Mouse (Mus musculus): ENCODE measurements around the gene Serpinb3d. TPM values are rescaled to one million over a fixed set of nuclear protein-coding genes. Genes with fewer than 3 reads are reported as not detected.
A peak's percentile ranks its signal among the peaks of the same experiment; 100 is the strongest.
"Not testable (repeated sequence)": the region's sequence is repeated elsewhere in the genome, so short reads cannot be mapped to it uniquely, and the experiment has no call there.

Gene Serpinb3d
- total RNA-seq (2014; fragmentation: Nextera tagmentation) = not detected in 2 replicates
- not detected in 2 replicates for total RNA-seq (2017)

- no peak for ATAC-seq (replicated peaks; ENCODE audit: poor library complexity, severe bottlenecking)
Observed at GRCm38 (mm10) chr1:107083406-107083805, at the start of gene Serpinb3d. Gene Serpinb3d (minus strand): TSS chr1:107083506.

DNA sequence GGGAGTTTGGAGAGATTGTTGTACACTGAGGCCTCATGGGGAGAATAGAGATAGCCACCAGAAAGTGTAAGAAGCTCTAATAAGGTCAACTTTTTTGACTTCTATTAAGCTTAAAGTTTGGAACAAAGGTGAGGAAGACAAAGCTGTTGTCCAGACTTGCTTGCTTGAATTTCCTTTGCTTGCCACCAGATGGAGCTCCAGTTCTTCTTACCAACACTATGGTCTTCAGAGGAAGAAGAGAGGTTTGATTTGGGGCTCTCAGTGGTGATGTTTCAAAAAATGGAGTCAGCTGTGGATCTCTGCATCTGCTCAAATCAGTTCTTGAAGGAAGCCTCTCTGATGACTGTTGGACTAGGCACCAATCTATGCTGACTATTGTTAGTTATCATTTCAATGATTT, 44.1 kb upstream of the Serpinb3d start:
- ATAC-seq (replicated peaks; ENCODE audit: poor library complexity, severe bottlenecking) = peak; percentile 90

- ATAC-seq (replicated peaks; ENCODE audit: poor library complexity, severe bottlenecking) = no peak
Observed at GRCm38 (mm10) chr1:107098417-107098816, 15.1 kb upstream of the Serpinb3d start.

DNA sequence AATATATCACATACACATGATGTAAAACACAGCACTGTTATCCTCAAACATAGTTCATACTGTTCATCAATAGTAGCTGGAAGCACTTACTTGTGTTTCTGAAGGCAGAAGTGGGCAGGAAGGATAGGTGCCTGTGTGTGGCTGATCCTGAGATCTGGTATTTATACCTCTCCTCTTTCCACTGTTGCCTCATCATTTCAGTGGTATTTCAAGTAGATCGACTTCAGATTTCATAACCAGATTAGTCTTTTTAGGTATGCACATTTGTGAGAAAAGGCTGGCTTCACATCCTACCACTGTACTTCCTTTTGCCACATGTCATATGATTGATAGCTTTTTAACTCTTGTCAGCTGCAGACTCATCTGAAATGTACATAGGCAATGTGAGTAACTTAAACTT, 31.1 kb downstream of the Serpinb3d start, which contains the start of gene Serpinb3a:
TSS of gene Serpinb3a (minus strand) at position 101 of the 400 bp plus-strand sequence.
- ATAC-seq (replicated peaks; ENCODE audit: poor library complexity, severe bottlenecking) = no peak

GRCm38 (mm10) chr1:107034236-107034635, 49.1 kb downstream of the Serpinb3d start:
- ATAC-seq (replicated peaks; ENCODE audit: poor library complexity, severe bottlenecking) = not testable (repeated sequence)

Other genes with a start within 250 kb of the Serpinb3d start
- not detected in 2 replicates for gene Serpinb5, start 222.3 kb downstream of the Serpinb3d start, total RNA-seq (2014; fragmentation: Nextera tagmentation)
- gene Serpinb5, start 222.3 kb downstream of the Serpinb3d start, total RNA-seq (2017) = not detected in 2 replicates
- not detected in 2 replicates for gene Serpinb12, start 149.1 kb downstream of the Serpinb3d start, total RNA-seq (2014; fragmentation: Nextera tagmentation)
- gene Serpinb12, start 149.1 kb downstream of the Serpinb3d start, total RNA-seq (2017) = 0.21 TPM in 1 of 2 replicates, not detected in the other
- not detected in 2 replicates for gene Serpinb13, start 102.5 kb downstream of the Serpinb3d start, total RNA-seq (2014; fragmentation: Nextera tagmentation)
- not detected in 2 replicates for gene Serpinb13, start 102.5 kb downstream of the Serpinb3d start, total RNA-seq (2017)
- gene Serpinb3a, start 31.2 kb downstream of the Serpinb3d start, total RNA-seq (2014; fragmentation: Nextera tagmentation) = not detected in 2 replicates
- not detected in 2 replicates for gene Serpinb3a, start 31.2 kb downstream of the Serpinb3d start, total RNA-seq (2017)
- not detected in 2 replicates for gene Serpinb3b, start 194.9 kb upstream of the Serpinb3d start, total RNA-seq (2014; fragmentation: Nextera tagmentation)
- not detected in 2 replicates for gene Serpinb3b, start 194.9 kb upstream of the Serpinb3d start, total RNA-seq (2017)
- not detected in 2 replicates for gene Serpinb3c, start 194.9 kb upstream of the Serpinb3d start, total RNA-seq (2014; fragmentation: Nextera tagmentation)
- gene Serpinb3c, start 194.9 kb upstream of the Serpinb3d start, total RNA-seq (2017) = not detected in 2 replicates